Mouse (Mus musculus) lung, embryonic 15.5 days (tissue): ENCODE measurements around the gene Ckmt2. TPM values are rescaled to one million over a fixed set of nuclear protein-coding genes. Genes with fewer than 3 reads are reported as not detected.

Experiments
- ATAC-seq: fragments of 200-750 bp; cut with Nextera tagmentation; 2 replicates; pipeline ENCODE4 v1.8.0; 2017; ENCODE audit warnings: moderate number of reproducible peaks, borderline replicate concordance; ENCODE audit not compliant: low FRiP score, low TSS enrichment; ENCODE audit errors: extremely low read depth
- H3K27ac ChIP-seq: fragments of 300-500 bp; sonication (generic); 2 replicates; pipeline ENCODE4 v1.5.1; 2015; ENCODE audit warnings: moderate library complexity, mild to moderate bottlenecking, inconsistent platforms
- H3K27me3 ChIP-seq: fragments of 300-500 bp; sonication (generic); 2 replicates; pipeline ENCODE4 v1.6.1; 2015; ENCODE audit warnings: inconsistent platforms
- H3K36me3 ChIP-seq: fragments of 300-500 bp; sonication (generic); 2 replicates; pipeline ENCODE4 v1.6.1; 2015; ENCODE audit warnings: inconsistent platforms
- H3K4me1 ChIP-seq: fragments of 300-500 bp; sonication (generic); 2 replicates; pipeline ENCODE4 v1.6.1; 2015; ENCODE audit warnings: inconsistent platforms
- H3K4me2 ChIP-seq: fragments of 300-500 bp; sonication (generic); 2 replicates; pipeline ENCODE4 v1.6.1; 2015; ENCODE audit warnings: inconsistent platforms, mild to moderate bottlenecking, moderate library complexity
- H3K4me3 ChIP-seq: fragments of 300-500 bp; sonication (generic); 2 replicates; pipeline ENCODE4 v1.5.1; 2015; ENCODE audit warnings: mild to moderate bottlenecking, inconsistent platforms
- H3K9ac ChIP-seq: fragments of 300-500 bp; sonication (generic); 2 replicates; pipeline ENCODE4 v1.6.1; 2015; ENCODE audit warnings: inconsistent platforms
- H3K9me3 ChIP-seq: fragments of 300-500 bp; sonication (generic); 2 replicates; pipeline ENCODE4 v1.6.1; 2016; ENCODE audit warnings: inconsistent platforms
- WGBS: fragments of 180-500 bp; shearing (Covaris S2); methylation state at CpG from one replicate; pipeline ENCODE4 v1.1.7; 2015; 5-methylcytosine and 5-hydroxymethylcytosine counted together
- polyA plus RNA-seq: library from polyadenylated mRNA; unstranded; fragments of >200 nt; fragmentation: Nextera tagmentation; extraction: Ambion mirVana; gene quantifications from 2 replicates; pipeline ENCODE4 v1.2.1, GENCODE M21; 2015

Ckmt2 gene
- 1.1 and 1.5 TPM in 2 replicates for polyA plus RNA-seq

DNA sequence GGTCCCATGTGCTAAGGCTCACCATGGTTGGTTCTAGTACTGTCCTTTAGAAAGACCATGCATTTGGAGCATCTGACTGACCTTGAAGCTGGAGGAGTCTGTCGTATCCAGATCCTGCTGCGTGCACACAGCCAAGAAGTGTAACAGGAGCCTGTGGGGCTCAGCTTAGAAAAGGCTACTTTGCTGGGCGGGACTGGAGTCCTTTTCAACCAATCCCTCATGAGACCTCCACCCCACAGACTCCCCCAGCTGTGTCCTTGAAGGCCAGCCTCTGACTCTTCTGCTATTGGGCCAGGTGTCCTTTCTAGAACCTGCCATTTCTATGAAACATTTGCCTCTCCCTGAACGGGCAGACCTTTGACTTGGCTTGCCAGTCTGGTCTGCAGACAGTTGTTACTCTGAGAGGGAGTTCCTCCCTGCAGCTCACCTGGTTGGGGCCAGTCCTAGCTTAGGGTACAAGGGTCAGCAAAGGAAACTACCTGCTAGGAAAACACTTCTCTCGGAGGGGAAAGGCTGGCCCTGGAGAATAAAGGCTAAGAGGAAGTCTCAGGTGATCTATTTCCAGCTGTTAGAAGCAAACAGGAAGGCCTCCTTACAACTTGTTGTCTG, at the start of gene Ckmt2:
TSS of gene Ckmt2 (minus strand) at position 145 of the 609 bp plus-strand sequence.
- H3K9me3 ChIP-seq, result no peaks in the 10 kb centered on the region
- H3K27me3 ChIP-seq, result no peaks in the 10 kb centered on the region
- no peak for ATAC-seq
- H3K4me3 ChIP-seq, result no peak within 1 kb of the TSS
- H3K9ac ChIP-seq, result no peak within 1 kb of the TSS
- H3K27ac ChIP-seq, result no peak within 1 kb of the TSS
- no peaks in the 10 kb centered on the region for H3K4me1 ChIP-seq
- no peaks in the 10 kb centered on the region for H3K36me3 ChIP-seq
- WGBS, result 65% methylated on average over 5 of the region's 5 CpGs
- H3K4me2 ChIP-seq, result no peak within 1 kb of the TSS

GRCm38 (mm10) chr13:91921010-91921409, 44.3 kb upstream of the Ckmt2 start:
- 54% methylated on average over 3 of the region's 3 CpGs for WGBS
- no peak overlapping the region for H3K4me3 ChIP-seq
- H3K9me3 ChIP-seq, result no peaks in the 10 kb centered on the region
- H3K4me1 ChIP-seq, result no peaks in the 10 kb centered on the region
- no peaks in the 10 kb centered on the region for H3K36me3 ChIP-seq
- no peak overlapping the region for H3K4me2 ChIP-seq
- H3K9ac ChIP-seq, result no peak overlapping the region
- ATAC-seq, result no peak
- no peaks in the 10 kb centered on the region for H3K27me3 ChIP-seq
- H3K27ac ChIP-seq, result no peak overlapping the region

GRCm38 (mm10) chr13:91918764-91919163, 42.1 kb upstream of the Ckmt2 start:
- WGBS, result 84% methylated on average over 5 of the region's 5 CpGs
- Histone ChIP-seq H3K9me3 (no peaks in the 10 kb centered on the region), H3K9ac (no peak overlapping the region), H3K27ac (no peak overlapping the region), H3K4me2 (no peak overlapping the region), H3K27me3 (no peaks in the 10 kb centered on the region), H3K4me3 (no peak overlapping the region), H3K4me1 (no peaks in the 10 kb centered on the region), H3K36me3 (no peaks in the 10 kb centered on the region)
- no peak for ATAC-seq

DNA sequence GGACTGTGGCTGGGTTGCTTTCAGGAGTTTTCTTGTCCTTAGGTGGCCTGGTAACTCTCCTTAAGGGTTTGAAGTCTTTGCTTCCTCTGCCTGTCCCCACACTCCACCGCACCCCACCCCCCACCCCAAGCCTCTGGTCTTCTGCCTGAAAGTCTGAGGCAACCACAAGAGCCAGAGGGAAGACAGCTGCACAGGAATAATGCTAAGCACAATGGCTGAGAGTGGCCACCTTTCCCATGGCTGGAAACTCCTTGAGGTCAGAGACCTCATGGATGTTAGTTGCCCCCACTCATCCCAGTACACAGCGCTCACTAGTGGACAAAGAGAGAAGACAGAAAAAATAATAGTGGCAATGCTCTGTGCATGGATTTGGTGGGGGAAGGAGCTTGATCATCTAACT, 41.1 kb upstream of the Ckmt2 start:
- 77% methylated on average over 2 of the region's 2 CpGs for WGBS
- Histone ChIP-seq H3K4me3 (no peak overlapping the region), H3K9ac (no peak overlapping the region), H3K4me1 (no peaks in the 10 kb centered on the region), H3K4me2 (no peak overlapping the region), H3K27ac (no peak overlapping the region), H3K27me3 (no peaks in the 10 kb centered on the region), H3K36me3 (no peaks in the 10 kb centered on the region), H3K9me3 (no peaks in the 10 kb centered on the region)
- no peak for ATAC-seq

DNA sequence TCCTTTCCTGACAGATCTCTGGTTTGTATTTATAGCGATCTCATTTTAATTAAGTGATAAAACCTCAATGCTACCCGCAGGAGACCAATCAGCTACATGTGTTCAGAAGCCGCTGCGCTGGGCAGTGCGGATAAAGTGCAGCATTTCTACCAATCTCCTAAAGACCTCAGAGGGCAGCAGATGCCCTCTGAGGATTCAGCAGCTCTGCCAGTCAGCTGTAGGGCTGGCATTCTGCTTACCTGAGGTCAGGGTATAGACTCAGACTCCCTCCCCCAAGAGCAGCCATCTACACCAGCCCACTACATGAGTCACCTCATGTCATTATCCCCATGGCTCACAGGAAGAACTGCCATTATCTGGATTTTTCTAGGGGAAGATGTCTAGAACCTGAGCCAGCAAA, 39.6 kb upstream of the Ckmt2 start:
- WGBS, result 78% methylated on average over 5 of the region's 5 CpGs
- no peaks in the 10 kb centered on the region for H3K27me3 ChIP-seq
- H3K9me3 ChIP-seq, result no peaks in the 10 kb centered on the region
- H3K4me3 ChIP-seq, result no peak overlapping the region
- H3K4me1 ChIP-seq, result no peaks in the 10 kb centered on the region
- no peak overlapping the region for H3K9ac ChIP-seq
- H3K36me3 ChIP-seq, result no peaks in the 10 kb centered on the region
- no peak overlapping the region for H3K4me2 ChIP-seq
- H3K27ac ChIP-seq, result no peak overlapping the region
- ATAC-seq, result no peak

DNA sequence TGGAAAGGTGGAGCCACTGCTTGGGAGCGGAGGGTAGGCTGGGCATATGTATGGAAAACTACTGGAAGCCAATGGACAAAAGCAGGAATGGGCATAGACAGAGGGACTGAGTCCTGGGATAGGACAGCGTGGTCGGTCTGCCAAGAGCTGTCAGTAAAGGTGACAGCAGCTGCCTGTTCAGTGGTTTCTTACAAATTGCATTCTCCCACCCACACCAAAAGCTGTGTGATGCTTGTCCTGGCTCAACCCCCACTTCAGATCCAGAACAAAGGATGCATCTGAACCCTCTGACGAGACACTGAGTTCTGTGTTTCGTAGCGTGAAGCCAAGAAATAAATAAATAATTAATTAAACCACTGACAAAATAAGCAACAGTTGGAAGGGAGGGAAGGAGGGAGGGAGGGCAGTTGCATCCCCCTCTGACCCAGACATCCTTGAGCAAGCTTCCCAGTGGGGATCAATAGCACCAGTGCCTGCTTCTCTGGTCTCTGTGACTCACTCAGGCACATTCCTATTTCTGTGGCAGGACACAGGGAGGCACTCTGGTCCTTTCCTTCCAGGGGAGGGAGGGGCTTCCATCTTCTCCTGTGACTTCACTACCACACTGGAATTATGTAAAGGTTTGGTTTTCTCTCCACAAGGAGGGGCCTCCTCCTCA, 39.0 kb upstream of the Ckmt2 start:
- no peak overlapping the region for H3K4me2 ChIP-seq
- H3K9me3 ChIP-seq, result no peaks in the 10 kb centered on the region
- H3K4me1 ChIP-seq, result no peaks in the 10 kb centered on the region
- H3K27ac ChIP-seq, result no peak overlapping the region
- no peak overlapping the region for H3K4me3 ChIP-seq
- H3K27me3 ChIP-seq, result no peaks in the 10 kb centered on the region
- WGBS, result 58% methylated on average over 6 of the region's 6 CpGs
- no peak overlapping the region for H3K9ac ChIP-seq
- H3K36me3 ChIP-seq, result no peaks in the 10 kb centered on the region
- ATAC-seq, result peak; percentile 66

DNA sequence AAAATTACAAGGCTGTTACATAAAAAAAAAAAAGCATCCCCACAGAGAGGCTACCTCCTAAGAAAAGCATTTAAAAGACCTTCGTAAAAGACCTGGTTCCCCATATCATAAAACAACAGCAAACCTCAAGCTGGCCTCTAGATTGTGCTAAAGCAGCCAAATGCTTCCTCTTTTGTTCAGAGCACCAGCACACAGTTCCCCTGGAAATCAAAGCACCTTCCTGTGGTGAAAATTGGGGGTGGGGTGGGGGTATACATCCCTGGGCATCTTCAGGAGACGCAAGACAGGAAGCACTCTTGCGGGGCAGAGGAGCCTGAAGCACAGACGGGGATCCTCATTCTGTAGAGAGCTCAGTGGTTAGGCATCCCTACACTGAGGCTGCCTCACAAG, 38.5 kb upstream of the Ckmt2 start:
- no peaks in the 10 kb centered on the region for H3K27me3 ChIP-seq
- H3K4me2 ChIP-seq, result no peak overlapping the region
- H3K4me1 ChIP-seq, result no peaks in the 10 kb centered on the region
- WGBS, result 64% methylated on average over 4 of the region's 4 CpGs
- ATAC-seq, result no peak
- H3K9ac ChIP-seq, result no peak overlapping the region
- H3K4me3 ChIP-seq, result no peak overlapping the region
- H3K9me3 ChIP-seq, result no peaks in the 10 kb centered on the region
- no peak overlapping the region for H3K27ac ChIP-seq
- no peaks in the 10 kb centered on the region for H3K36me3 ChIP-seq

- no peak overlapping the region for H3K4me2 ChIP-seq
- H3K27ac ChIP-seq, result peak overlapping the region; percentile 50
- no peaks in the 10 kb centered on the region for H3K4me1 ChIP-seq
- no peaks in the 10 kb centered on the region for H3K36me3 ChIP-seq
- ATAC-seq, result no peak
- H3K9me3 ChIP-seq, result no peaks in the 10 kb centered on the region
- no peak overlapping the region for H3K9ac ChIP-seq
- no peaks in the 10 kb centered on the region for H3K27me3 ChIP-seq
- no peak overlapping the region for H3K4me3 ChIP-seq
Measured at GRCm38 (mm10) chr13:91911652-91912051, 35.0 kb upstream of the Ckmt2 start.

DNA sequence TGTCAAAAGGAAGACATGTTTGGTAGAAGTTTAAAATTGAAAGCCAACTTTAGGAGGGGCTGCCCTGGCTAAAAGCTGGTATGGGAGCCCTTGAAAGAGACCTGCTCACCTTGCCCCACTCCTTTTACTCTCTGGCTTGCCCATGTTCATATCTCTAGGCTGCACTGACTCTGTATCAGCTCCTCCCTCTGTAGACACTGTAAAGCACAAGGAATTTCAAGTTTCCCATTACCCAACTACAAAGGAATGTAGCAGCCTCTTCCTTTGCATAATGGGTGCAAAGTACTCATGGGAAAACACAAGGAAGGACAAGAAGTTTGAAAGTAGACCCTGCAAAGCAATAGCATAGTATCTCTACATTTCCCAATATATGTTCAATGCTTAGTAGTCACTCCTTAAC, 34.5 kb upstream of the Ckmt2 start:
- ATAC-seq, result peak; percentile 44; the same call in 1 of the 2 replicates
- H3K4me1 ChIP-seq, result no peaks in the 10 kb centered on the region
- no peaks in the 10 kb centered on the region for H3K27me3 ChIP-seq
- peak overlapping the region; percentile 50 for H3K27ac ChIP-seq
- H3K9ac ChIP-seq, result no peak overlapping the region
- H3K36me3 ChIP-seq, result no peaks in the 10 kb centered on the region
- H3K9me3 ChIP-seq, result no peaks in the 10 kb centered on the region
- no peak overlapping the region for H3K4me2 ChIP-seq
- no peak overlapping the region for H3K4me3 ChIP-seq

DNA sequence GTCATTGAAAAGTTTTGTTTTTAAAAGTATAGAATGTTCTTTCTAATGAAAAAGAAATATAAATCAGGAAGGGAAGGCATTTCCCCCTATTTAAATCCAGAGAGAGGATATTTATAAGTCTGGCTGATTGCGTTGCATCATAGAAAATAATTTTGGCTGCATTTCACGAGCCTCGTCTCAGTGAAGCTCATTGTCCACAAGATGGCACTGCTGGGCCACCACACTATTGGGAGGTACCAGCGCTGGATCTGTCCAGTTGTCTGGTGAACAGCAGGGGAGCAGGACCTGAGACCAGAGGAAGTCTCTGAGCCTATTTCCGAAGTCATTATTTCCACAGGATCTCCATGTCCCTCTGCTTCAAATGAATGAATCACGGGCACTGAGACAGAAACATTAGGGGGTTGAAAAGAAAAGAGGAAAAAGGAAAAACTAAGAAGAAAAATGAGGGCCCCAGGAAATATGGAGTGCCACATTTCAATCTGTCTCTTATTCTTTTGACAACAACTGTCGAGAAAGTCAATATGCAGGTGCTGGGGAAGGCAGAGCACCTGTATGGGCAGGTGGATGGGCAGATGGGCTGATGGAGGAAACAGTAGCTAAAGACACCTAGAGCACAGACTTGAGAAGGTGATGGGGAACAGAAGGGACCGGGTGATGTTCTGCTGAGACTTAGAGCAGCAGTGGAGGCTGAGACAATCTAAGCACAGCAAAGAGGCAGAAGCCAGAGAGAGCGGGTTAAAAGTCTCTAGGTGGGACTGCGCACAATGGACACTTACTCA, 31.7 kb upstream of the Ckmt2 start:
- 41% methylated on average over 10 of the region's 10 CpGs for WGBS
- Histone ChIP-seq H3K9ac (no peak overlapping the region), H3K4me1 (no peaks in the 10 kb centered on the region), H3K4me3 (no peak overlapping the region), H3K4me2 (no peak overlapping the region), H3K9me3 (no peaks in the 10 kb centered on the region), H3K36me3 (no peaks in the 10 kb centered on the region), H3K27me3 (no peaks in the 10 kb centered on the region), H3K27ac (no peak overlapping the region)
- peak; percentile 84 for ATAC-seq

GRCm38 (mm10) chr13:91906338-91906737, 29.7 kb upstream of the Ckmt2 start:
- Histone ChIP-seq H3K9me3 (no peaks in the 10 kb centered on the region), H3K36me3 (no peaks in the 10 kb centered on the region), H3K4me2 (no peak overlapping the region), H3K4me1 (no peaks in the 10 kb centered on the region), H3K27ac (no peak overlapping the region), H3K27me3 (no peaks in the 10 kb centered on the region), H3K9ac (no peak overlapping the region), H3K4me3 (no peak overlapping the region)
- no peak for ATAC-seq
- 69% methylated on average over 3 of the region's 3 CpGs for WGBS

DNA sequence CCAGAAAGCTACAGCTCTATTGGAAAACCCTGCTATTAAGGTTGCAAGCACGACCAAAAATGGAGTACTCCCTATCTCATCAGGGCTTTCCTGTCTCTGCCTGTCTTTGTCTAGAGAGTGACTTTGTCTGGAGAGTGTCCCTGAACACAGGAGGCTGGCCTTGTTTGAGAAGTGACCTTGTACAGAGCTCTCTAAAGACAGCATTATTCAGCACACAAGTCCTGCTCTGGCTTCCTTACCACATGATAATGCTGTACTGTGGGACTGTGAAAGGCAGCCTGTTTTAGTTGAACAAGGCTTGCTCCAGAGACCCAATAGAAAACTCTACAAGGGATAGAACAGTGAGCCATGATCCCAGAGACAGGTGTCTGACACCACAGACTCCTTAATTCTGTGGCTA, 19.8 kb upstream of the Ckmt2 start:
- H3K27ac ChIP-seq, result no peak overlapping the region

More for the DNA sequence above, 19.8 kb upstream of the Ckmt2 start:
- WGBS, result 58% methylated on average over 1 of the region's 1 CpGs
- Histone ChIP-seq H3K4me2 (no peak overlapping the region), H3K4me3 (no peak overlapping the region), H3K9me3 (no peaks in the 10 kb centered on the region), H3K4me1 (no peaks in the 10 kb centered on the region), H3K9ac (no peak overlapping the region), H3K36me3 (no peaks in the 10 kb centered on the region), H3K27me3 (no peaks in the 10 kb centered on the region)
- ATAC-seq, result no peak
